Mouse (Mus musculus) E14TG2a.4 (cell line): ENCODE data around the gene Epb42.

ENCODE experiments used
- H3K27me3 ChIP-seq: 2 replicates; pipeline ENCODE4 v1.6.1; 2014; ENCODE audit warnings: low read length, control low read depth; ENCODE audit not compliant: insufficient read depth
- H3K36me3 ChIP-seq: 2 replicates; pipeline ENCODE4 v1.6.1; 2014; ENCODE audit warnings: low read length, control low read depth; ENCODE audit not compliant: insufficient read depth
- H3K4me1 ChIP-seq: replicated peaks from 2 replicates; pipeline ENCODE4 v1.6.1; 2014; ENCODE audit warnings: low read depth, low read length, control low read depth
- H3K4me3 ChIP-seq: replicated peaks from 2 replicates; pipeline ENCODE4 v1.5.1; 2014; ENCODE audit warnings: mild to moderate bottlenecking, low read length
- H3K9me3 ChIP-seq: 2 replicates; pipeline ENCODE4 v1.6.1; 2014; ENCODE audit warnings: low read length, control low read depth
- CTCF ChIP-seq: conservative IDR thresholded peaks from 2 replicates; pipeline ENCODE4 v1.5.1; 2014; ENCODE audit warnings: low read length
- NANOG ChIP-seq: IDR thresholded peaks from 2 replicates; pipeline ENCODE4 v1.6.1; 2014; ENCODE audit warnings: borderline replicate concordance, low read length, mixed read lengths
- POU5F1 ChIP-seq: IDR thresholded peaks from 2 replicates; pipeline ENCODE4 v1.6.1; 2014; ENCODE audit warnings: low read length, borderline replicate concordance

Gene Epb42

GRCm38 (mm10) chr2:121016226-121016625 is 20.6 kb downstream of the Epb42 start:
- Histone ChIP-seq H3K9me3 (no peaks in the 10 kb centered on the region), H3K36me3 (peaks cover 36% of the 10 kb centered on the region), H3K4me3 (no peak overlapping the region), H3K27me3 (no peaks in the 10 kb centered on the region), H3K4me1 (no peaks in the 10 kb centered on the region)
- TF ChIP-seq NANOG, result no peak
- no peak for TF ChIP-seq POU5F1
- TF ChIP-seq CTCF, result no peak

DNA sequence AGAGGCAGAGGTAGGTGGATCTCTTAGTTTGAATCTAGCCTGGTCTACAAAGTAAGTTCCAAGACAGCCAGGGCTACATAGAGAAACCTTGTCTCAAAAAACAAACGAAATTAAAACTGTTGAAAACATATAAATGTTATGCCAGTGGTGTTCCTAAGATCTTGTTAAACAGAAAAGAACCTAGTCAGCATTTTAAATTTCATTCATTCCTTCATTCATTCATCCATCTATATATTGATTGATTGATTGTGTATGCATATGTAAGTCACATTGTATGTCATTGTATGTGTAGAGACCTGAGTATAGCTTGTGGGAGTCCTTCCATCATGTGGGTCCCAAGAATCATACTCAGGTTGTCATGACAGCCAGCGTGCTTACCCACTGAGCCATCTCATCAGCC is 21.4 kb downstream of the Epb42 start:
- no peaks in the 10 kb centered on the region for H3K9me3 ChIP-seq

DNA sequence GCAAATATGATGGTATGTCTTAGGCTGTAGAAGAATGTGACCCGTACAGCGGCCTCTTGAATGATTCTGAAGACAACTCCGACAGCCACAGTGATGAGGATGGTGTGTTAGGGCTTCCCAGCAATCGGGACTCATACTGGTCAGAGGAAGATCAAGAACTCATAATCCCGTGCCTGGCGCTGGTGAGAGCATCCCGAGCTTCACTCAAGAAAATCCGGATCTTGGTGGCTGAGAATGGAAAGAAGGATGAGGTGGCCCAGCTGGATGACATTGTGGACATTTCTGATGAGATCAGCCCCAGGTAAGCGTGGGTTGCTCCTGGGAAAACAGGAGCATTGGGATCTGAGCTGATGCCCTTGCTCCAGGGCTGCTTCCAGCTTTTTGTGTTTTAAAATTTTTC is 24.2 kb downstream of the Epb42 start:
- Histone ChIP-seq H3K36me3 (peaks cover 43% of the 10 kb centered on the region), H3K4me3 (no peak overlapping the region), H3K4me1 (peaks cover 13% of the 10 kb centered on the region), H3K27me3 (no peaks in the 10 kb centered on the region), H3K9me3 (no peaks in the 10 kb centered on the region)
- TF ChIP-seq POU5F1, result no peak
- TF ChIP-seq NANOG, result no peak
- TF ChIP-seq CTCF, result no peak

More for the DNA sequence above, 21.4 kb downstream of the Epb42 start:
- peaks cover 40% of the 10 kb centered on the region for H3K36me3 ChIP-seq
- H3K4me3 ChIP-seq, result no peak overlapping the region
- TF ChIP-seq CTCF (no peak), POU5F1 (no peak), NANOG (no peak)
- H3K4me1 ChIP-seq, result no peaks in the 10 kb centered on the region
- no peaks in the 10 kb centered on the region for H3K27me3 ChIP-seq

DNA sequence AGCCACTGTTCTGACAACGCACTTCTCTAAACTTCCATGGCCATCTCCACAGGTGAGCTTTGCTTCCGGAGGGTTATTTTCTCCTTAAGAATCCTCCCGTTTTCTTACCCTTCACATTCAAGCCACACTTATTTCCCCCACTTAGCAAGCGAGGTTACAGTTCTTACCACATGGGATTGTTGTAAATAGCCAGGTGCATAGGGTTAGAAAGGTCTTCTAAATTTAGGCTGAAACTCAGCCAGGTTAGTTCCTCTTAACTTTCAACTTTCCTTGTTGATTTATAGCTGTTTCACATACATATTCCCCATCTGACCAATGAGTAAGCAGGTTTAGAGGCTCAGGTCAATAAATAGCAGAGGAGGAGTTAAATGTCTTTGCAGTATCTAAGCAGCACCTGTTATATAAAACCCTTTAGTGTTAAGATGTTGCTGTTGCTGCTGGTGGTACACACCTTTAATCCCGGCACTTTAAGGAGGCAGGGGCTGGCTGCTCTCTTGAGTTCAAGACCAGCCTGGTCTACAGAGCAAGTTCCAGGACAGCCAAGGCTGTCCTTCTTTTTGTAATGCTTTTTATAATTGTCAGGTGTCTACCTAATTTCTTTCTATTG is 27.7 kb downstream of the Epb42 start:
- H3K9me3 ChIP-seq, result no peaks in the 10 kb centered on the region
- H3K4me3 ChIP-seq, result peak overlapping the region; percentile 93
- peaks cover 13% of the 10 kb centered on the region for H3K4me1 ChIP-seq
- peaks cover 28% of the 10 kb centered on the region for H3K36me3 ChIP-seq
- TF ChIP-seq NANOG (no peak), CTCF (no peak), POU5F1 (no peak)
- no peaks in the 10 kb centered on the region for H3K27me3 ChIP-seq

DNA sequence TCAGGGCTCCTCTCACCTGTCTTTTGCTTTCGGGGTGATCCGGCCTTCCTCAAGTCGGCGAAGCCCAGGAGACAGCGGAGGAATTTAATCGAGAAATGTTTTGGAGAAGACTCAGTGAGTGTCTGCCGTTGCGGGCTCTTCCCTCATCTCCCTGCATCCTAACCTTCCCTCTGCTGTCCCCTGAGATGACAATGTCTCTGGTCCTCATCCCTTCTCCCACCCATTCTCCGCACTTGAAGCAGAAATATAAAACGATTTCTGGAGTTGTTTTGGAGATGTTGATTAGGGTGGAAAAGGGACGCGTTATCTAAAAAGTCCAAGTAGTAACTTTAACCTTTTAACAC is 28.2 kb downstream of the Epb42 start:
- Histone ChIP-seq H3K4me1 (peaks cover 13% of the 10 kb centered on the region), H3K4me3 (peak overlapping the region; percentile 93), H3K27me3 (no peaks in the 10 kb centered on the region), H3K36me3 (peaks cover 24% of the 10 kb centered on the region), H3K9me3 (no peaks in the 10 kb centered on the region)
- TF ChIP-seq POU5F1, result no peak
- no peak for TF ChIP-seq CTCF
- no peak for TF ChIP-seq NANOG

DNA sequence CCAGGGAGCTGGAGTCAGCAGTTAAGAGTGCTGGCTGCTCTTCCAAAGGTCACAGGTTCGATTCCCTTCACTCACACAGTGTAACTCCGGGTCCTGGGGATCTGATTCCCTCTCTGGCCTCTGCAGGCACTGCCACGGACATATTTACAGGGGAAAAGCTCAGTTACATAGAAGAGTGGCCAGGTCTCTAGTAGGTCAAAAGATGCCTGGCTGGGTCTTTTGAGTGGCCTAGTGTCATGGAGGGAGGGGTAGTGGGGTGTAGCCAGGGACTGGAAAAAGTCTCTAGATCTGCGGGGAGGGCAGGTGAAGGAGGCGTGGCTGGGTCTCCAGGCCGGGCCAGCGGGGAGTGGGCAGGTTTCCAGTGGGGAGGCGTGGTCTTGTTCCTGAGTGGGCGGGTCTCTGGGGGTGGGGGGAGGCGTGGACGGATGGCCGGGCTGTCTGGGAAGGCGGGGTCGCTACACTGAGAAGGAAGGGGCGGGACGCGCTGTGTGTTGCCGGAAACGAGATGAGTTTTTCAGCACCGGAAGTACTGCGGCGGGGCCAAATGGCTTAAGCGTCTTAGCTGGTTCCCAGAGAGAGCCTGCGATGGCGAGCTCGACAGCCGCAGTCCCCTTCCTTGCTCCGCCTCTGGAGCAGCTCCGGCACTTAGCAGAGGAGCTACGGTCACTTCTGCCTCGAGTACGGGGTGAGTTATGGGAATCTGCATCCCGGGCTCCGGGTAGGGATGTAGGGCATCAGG is 28.8 kb downstream of the Epb42 start, which contains the start of gene Ccndbp1:
Gene Ccndbp1 (plus strand): TSS at position 479 of the 739 bp plus-strand sequence.
- peaks cover 13% of the 10 kb centered on the region for H3K4me1 ChIP-seq
- H3K27me3 ChIP-seq, result no peaks in the 10 kb centered on the region
- TF ChIP-seq CTCF, result no peak
- TF ChIP-seq NANOG, result no peak
- no peak for TF ChIP-seq POU5F1
- H3K9me3 ChIP-seq, result no peaks in the 10 kb centered on the region
- peaks cover 22% of the 10 kb centered on the region for H3K36me3 ChIP-seq
- peak within 1 kb of the TSS; percentile 93 for H3K4me3 ChIP-seq

- H3K9me3 ChIP-seq, result no peaks in the 10 kb centered on the region
- H3K36me3 ChIP-seq, result peaks cover 11% of the 10 kb centered on the region; the same call in 1 of the 2 replicates
- no peak for TF ChIP-seq POU5F1
- no peak for TF ChIP-seq CTCF
- no peak for TF ChIP-seq NANOG
- peaks cover 13% of the 10 kb centered on the region for H3K4me1 ChIP-seq
- no peak overlapping the region for H3K4me3 ChIP-seq
- no peaks in the 10 kb centered on the region for H3K27me3 ChIP-seq
Measured at GRCm38 (mm10) chr2:121006986-121007385, 29.9 kb downstream of the Epb42 start.

DNA sequence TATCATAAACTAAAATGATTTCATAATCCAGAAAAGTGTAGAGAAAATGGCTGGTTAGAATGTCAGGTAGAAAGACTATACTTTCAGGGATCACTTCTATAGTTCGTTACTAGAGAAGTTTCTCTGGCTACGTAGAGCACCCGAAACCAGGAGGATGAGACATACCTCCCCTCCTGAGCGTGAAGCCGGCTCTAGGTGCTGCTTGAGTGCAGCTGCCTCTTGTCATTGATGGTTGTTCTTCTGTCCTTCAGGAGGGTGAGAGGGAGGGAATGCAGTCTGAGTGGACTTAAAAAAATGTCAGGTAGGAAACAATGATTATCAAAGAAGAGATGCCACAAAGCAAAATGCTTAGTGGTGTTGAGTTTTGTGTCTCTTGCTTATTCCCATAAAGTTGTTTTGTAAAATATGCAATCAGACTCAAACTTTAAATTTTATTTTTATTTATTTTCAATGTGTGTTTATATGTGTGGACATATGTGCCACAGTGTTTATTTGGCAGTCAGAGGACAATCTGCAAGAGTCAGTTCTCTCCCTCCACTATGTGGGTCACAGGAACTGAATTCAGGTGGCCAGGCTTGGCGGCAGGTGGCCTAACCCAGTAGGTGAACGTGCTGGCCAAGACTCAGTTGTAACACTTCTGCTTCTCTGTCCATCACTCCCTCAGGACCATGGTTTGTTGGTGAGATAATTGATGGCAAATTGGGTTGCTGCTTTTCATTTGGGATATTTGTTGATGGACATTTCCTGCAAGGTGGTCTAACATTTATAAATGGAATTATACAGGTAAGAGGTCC is 32.7 kb downstream of the Epb42 start:
- no peak for TF ChIP-seq CTCF
- no peak for TF ChIP-seq NANOG
- no peak for TF ChIP-seq POU5F1
- Histone ChIP-seq H3K4me3 (no peak overlapping the region), H3K4me1 (peaks cover 11% of the 10 kb centered on the region), H3K36me3 (no peaks in the 10 kb centered on the region), H3K27me3 (no peaks in the 10 kb centered on the region), H3K9me3 (no peaks in the 10 kb centered on the region)
